Mouse (Mus musculus): Measurements from ENCODE around the gene Gm45785.

DNA sequence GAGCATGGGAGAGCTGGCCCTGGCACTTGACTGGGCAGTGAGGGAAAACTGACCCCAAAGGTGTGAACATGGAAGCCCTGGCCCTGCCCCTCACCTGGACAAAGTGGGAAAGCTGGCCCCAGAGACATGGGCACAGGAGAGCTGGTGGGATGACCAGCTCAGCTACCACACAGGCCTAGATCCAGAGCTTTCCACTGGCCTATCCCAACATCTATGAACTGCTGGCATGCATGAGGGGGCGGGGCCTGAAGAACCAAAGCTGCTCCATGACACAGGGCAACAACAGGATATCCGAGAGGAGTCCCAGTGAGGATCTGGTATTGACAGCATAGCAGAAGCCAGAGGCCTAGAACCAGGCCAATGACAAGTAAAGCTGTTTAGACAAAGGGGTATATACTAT is 57.9 kb downstream of the Gm45785 start:
- TF ChIP-seq CTCF (IDR thresholded peaks at IDR 0.05; ENCODE audit: extremely low read depth, insufficient read depth, low read length) (no peak), POLR2A (IDR thresholded peaks at IDR 0.05; ENCODE audit: extremely low read depth, insufficient read depth, low read length) (no peak)

Data from cortical plate, adult 2 months (tissue).